Mouse (Mus musculus) heart, postnatal 0 days (tissue): ENCODE measurements around the gene Rnf38. TPM values are rescaled to one million over a fixed set of nuclear protein-coding genes. Genes with fewer than 3 reads are reported as not detected.

Experiments
- ATAC-seq: fragments of 200-750 bp; cut with Nextera tagmentation; 2 replicates; pipeline ENCODE4 v1.8.0; 2017; ENCODE audit warnings: low read depth, moderate number of reproducible peaks, moderate library complexity; ENCODE audit not compliant: insufficient read depth
- DNase-seq: peaks from one replicate; pipeline ENCODE4 v3.0.0-alpha.2; 2016; ENCODE audit warnings: low spot score
- H3K27ac ChIP-seq: fragments of 300-500 bp; sonication (generic); 2 replicates; pipeline ENCODE4 v1.5.1; 2014; ENCODE audit warnings: low read depth, mild to moderate bottlenecking
- H3K27me3 ChIP-seq: fragments of 300-500 bp; sonication (generic); 2 replicates; pipeline ENCODE4 v1.6.1; 2014; ENCODE audit warnings: low read length, mixed read lengths; ENCODE audit not compliant: control insufficient read depth, insufficient read depth
- H3K36me3 ChIP-seq: fragments of 300-500 bp; sonication (generic); replicated peaks from 2 replicates; pipeline ENCODE4 v1.6.1; 2014; ENCODE audit warnings: low read length, mixed read lengths; ENCODE audit not compliant: control insufficient read depth, insufficient read depth
- H3K4me1 ChIP-seq: fragments of 300-500 bp; sonication (generic); 2 replicates; pipeline ENCODE4 v1.6.1; 2014; ENCODE audit warnings: antibody characterized with exemption; ENCODE audit not compliant: control insufficient read depth, insufficient read depth
- H3K4me2 ChIP-seq: fragments of 300-500 bp; sonication (generic); 2 replicates; pipeline ENCODE4 v1.6.1; 2014; ENCODE audit warnings: low read depth, mild to moderate bottlenecking, low read length, moderate library complexity
- H3K4me3 ChIP-seq: fragments of 300-500 bp; sonication (generic); 2 replicates; pipeline ENCODE4 v1.5.1; 2014; ENCODE audit warnings: low read depth, low read length
- H3K9ac ChIP-seq: fragments of 300-500 bp; sonication (generic); replicated peaks from 2 replicates; pipeline ENCODE4 v1.6.1; 2014; ENCODE audit warnings: low read depth, low read length, mixed read lengths
- H3K9me3 ChIP-seq: fragments of 300-500 bp; sonication (generic); replicated peaks from 2 replicates; pipeline ENCODE4 v1.6.1; 2016; ENCODE audit warnings: low read length; ENCODE audit not compliant: control insufficient read depth
- CTCF ChIP-seq: IDR thresholded peaks from 2 replicates; pipeline ENCODE4 v1.5.1; 2016; ENCODE audit warnings: antibody characterized with exemption, control low read depth, low read depth
- EP300 ChIP-seq: IDR thresholded peaks from 2 replicates; pipeline ENCODE4 v1.6.1; 2016; ENCODE audit warnings: antibody characterized with exemption, low read depth
- WGBS: fragments of 180-500 bp; shearing (Covaris S2); extraction: QIAGEN DNeasy Blood & Tissue Kit; methylation state at CpG from one replicate; pipeline ENCODE4 v1.1.7; 2014; 5-methylcytosine and 5-hydroxymethylcytosine counted together
- polyA plus RNA-seq: library from polyadenylated mRNA; unstranded; fragments of >200 nt; fragmentation: Nextera tagmentation; extraction: Ambion mirVana; gene quantifications from 2 replicates; pipeline ENCODE4 v1.2.1, GENCODE M21; 2015
- total RNA-seq: library from RNA; depleted of rRNA; stranded (reverse); fragments of >200 nt; gene quantifications from 2 replicates; pipeline ENCODE4 v1.2.3, GENCODE M21; 2014; ENCODE audit warnings: low replicate concordance

The Rnf38 gene
- total and polyA plus RNA-seq, 2 experiments from 2014 or later, result 7.3 to 41.1 TPM

DNA sequence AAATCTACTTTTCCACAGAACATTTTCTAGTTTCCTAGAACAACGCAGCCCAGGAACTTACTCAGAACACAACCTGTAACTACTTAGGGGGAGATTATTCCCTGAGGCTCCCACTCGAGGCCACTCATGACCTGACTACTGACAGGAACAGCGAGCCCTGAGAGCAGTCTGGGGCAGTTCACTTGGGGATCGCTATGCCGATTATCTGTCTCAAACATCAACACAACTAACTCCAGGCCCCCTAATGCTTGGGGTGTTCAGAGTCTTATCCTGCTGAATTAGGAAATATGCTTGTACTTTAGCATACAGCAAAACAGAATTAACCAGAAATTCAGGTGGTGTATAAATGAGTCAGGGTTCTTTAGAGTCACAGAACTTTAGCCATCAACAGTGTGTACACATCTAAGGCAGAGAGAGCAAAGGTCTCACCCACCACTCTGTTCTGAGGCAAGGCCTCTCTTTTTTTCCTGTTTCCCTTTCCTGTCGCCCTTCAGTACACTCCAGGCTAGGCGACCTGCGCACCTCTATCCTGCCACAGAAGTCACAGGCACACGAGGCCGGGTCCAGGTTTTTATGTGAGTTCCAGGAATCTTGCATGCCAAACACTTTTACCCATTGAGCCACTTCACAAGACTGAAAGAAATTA lies 16.7 kb downstream of the Rnf38 start:
- 47% methylated on average over 10 of the region's 10 CpGs for WGBS

DNA sequence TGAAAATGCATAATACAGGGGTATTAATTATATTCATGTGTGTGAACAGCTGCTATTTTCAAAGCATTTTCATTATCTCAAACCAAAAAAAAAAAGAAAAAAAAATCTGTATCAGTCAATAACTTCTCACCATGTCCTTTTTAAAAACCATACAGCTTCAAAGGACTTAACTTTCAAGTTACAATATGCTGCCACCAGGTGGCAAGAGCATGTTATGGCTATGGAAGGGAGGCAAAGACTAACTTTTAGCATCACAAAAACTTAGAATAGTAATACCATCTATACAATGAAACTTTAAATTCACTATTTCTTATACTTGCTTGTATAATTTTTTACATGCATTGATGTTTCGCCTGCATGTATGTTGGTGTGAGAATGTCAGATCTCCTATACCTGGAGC lies 33.6 kb downstream of the Rnf38 start:
- DNase-seq (peak; percentile 33), ATAC-seq (no peak)
- H3K27me3 ChIP-seq, result no peaks in the 10 kb centered on the region
- no peaks in the 10 kb centered on the region for H3K4me1 ChIP-seq
- TF ChIP-seq CTCF (peak; percentile 69), EP300 (no peak)
- no peak overlapping the region for H3K9ac ChIP-seq
- H3K4me3 ChIP-seq, result no peak overlapping the region
- H3K36me3 ChIP-seq, result no peaks in the 10 kb centered on the region
- H3K27ac ChIP-seq, result no peak overlapping the region
- no peak overlapping the region for H3K4me2 ChIP-seq
- H3K9me3 ChIP-seq, result no peaks in the 10 kb centered on the region
- 63% methylated on average over 1 of the region's 1 CpGs for WGBS

More for the DNA sequence above, 16.7 kb downstream of the Rnf38 start:
- no peak overlapping the region for H3K4me2 ChIP-seq
- H3K9ac ChIP-seq, result no peak overlapping the region
- H3K4me1 ChIP-seq, result no peaks in the 10 kb centered on the region
- no peak for DNase-seq
- no peak overlapping the region for H3K4me3 ChIP-seq
- H3K9me3 ChIP-seq, result no peaks in the 10 kb centered on the region
- no peak for TF ChIP-seq EP300
- no peak for TF ChIP-seq CTCF
- no peak for ATAC-seq
- H3K27me3 ChIP-seq, result no peaks in the 10 kb centered on the region
- H3K36me3 ChIP-seq, result no peaks in the 10 kb centered on the region
- no peak overlapping the region for H3K27ac ChIP-seq

DNA sequence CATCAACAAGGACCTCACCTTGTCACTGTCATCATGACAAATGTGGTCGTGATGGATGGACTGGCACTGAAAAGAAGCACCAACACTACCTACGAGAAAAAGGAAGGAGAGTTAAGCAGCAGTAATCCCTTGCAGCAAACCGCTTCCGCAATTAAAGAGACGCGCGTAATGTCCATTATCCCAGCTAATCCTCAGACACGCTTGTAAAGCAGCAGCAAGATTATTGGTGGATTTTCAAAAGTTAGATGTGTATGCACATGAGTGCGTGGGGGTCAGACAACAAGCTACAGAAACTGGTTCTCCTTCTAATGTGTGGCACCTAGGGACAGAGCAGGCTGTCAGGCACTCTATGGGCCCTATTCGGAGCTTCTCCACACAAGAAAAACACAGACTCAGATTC lies 46.2 kb downstream of the Rnf38 start:
- no peaks in the 10 kb centered on the region for H3K9me3 ChIP-seq
- ATAC-seq (no peak), DNase-seq (no peak)
- H3K27ac ChIP-seq, result no peak overlapping the region
- H3K4me1 ChIP-seq, result no peaks in the 10 kb centered on the region
- no peak overlapping the region for H3K9ac ChIP-seq
- TF ChIP-seq CTCF, result no peak
- no peak for TF ChIP-seq EP300
- H3K27me3 ChIP-seq, result no peaks in the 10 kb centered on the region
- H3K36me3 ChIP-seq, result no peaks in the 10 kb centered on the region
- WGBS, result 86% methylated on average over 10 of the region's 10 CpGs
- no peak overlapping the region for H3K4me2 ChIP-seq
- H3K4me3 ChIP-seq, result no peak overlapping the region

DNA sequence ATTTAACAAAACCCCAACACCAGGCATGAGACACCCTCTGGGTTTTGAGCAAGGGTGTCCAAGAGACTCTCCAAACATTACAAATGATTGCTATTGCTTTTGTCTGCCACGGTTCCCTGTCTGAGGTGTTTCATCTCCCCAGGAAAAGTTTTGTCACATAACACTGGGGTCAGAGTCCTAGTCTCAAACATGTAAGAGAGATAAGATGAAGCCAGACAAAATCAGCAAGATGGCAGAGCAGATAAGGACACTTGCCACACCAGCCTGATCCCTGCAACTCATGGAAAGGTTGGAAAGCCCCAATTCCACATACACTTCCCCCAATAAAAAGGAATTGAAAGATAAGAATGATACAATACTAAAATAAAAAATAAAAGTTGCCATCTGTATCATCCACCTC lies 49.7 kb downstream of the Rnf38 start:
- H3K9ac ChIP-seq, result no peak overlapping the region
- ATAC-seq (no peak), DNase-seq (no peak)
- H3K27ac ChIP-seq, result no peak overlapping the region
- no peak for TF ChIP-seq CTCF
- TF ChIP-seq EP300, result no peak
- H3K4me2 ChIP-seq, result no peak overlapping the region
- no peaks in the 10 kb centered on the region for H3K9me3 ChIP-seq
- H3K27me3 ChIP-seq, result no peaks in the 10 kb centered on the region
- H3K36me3 ChIP-seq, result no peaks in the 10 kb centered on the region
- 54% methylated on average over 1 of the region's 1 CpGs for WGBS
- H3K4me3 ChIP-seq, result no peak overlapping the region
- no peaks in the 10 kb centered on the region for H3K4me1 ChIP-seq

DNA sequence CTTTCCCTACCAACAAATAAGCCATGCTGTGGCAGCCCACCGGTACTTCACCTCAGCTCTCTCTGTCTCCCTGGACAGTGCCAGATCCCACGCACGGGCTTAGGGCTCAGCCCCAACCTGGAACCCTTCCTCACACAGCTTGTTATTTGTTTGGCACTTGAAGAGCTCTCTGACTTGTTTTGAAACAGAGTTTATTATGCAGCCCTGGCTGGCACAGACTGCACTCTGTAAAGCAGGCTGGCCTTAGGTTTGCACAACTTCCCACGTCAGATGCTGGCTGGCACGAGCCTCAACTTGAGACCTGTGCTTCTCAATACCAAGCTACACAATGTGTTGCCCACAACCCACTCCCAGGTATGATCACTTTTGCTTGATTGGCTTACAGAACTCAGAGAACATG lies 53.8 kb downstream of the Rnf38 start:
- H3K4me2 ChIP-seq, result no peak overlapping the region
- no peak overlapping the region for H3K27ac ChIP-seq
- DNase-seq (no peak), ATAC-seq (no peak)
- H3K9ac ChIP-seq, result no peak overlapping the region
- TF ChIP-seq CTCF (no peak), EP300 (no peak)
- H3K36me3 ChIP-seq, result no peaks in the 10 kb centered on the region
- H3K9me3 ChIP-seq, result no peaks in the 10 kb centered on the region
- no peak overlapping the region for H3K4me3 ChIP-seq
- no peaks in the 10 kb centered on the region for H3K4me1 ChIP-seq
- 63% methylated on average over 5 of the region's 5 CpGs for WGBS
- H3K27me3 ChIP-seq, result no peaks in the 10 kb centered on the region

DNA sequence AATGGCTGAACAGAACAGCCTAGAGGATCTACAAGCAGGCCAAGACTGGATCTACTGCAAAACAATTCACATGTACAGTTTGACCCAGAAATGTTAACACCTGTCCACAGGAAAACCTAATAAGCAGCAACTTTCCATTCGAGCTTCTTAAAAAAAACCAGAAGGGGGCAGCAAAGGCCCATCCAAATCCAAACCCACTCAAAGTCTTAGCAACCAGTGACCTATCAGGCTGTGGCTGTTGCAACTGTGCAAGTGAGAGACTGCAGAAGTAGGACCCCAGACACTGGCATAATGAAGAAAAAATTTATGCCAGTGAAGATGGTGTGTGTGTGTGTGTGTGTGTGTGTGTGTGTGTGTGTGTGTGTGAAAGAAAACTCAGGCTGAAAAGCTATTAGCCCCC lies 60.4 kb downstream of the Rnf38 start:
- no peak overlapping the region for H3K4me2 ChIP-seq
- no peak overlapping the region for H3K27ac ChIP-seq
- TF ChIP-seq CTCF, result peak; percentile 66
- no peak for TF ChIP-seq EP300
- H3K4me1 ChIP-seq, result peaks cover 3% of the 10 kb centered on the region; the same call in 1 of the 2 replicates
- H3K9ac ChIP-seq, result no peak overlapping the region
- WGBS, result 0% methylated on average over 1 of the region's 1 CpGs
- H3K4me3 ChIP-seq, result no peak overlapping the region
- no peaks in the 10 kb centered on the region for H3K27me3 ChIP-seq
- no peaks in the 10 kb centered on the region for H3K9me3 ChIP-seq
- peak; percentile 67 for DNase-seq
- H3K36me3 ChIP-seq, result no peaks in the 10 kb centered on the region
- ATAC-seq, result no peak
